Comparison of ENCODE assay signal across 30 mouse cellular contexts in the genomic region with DNA sequence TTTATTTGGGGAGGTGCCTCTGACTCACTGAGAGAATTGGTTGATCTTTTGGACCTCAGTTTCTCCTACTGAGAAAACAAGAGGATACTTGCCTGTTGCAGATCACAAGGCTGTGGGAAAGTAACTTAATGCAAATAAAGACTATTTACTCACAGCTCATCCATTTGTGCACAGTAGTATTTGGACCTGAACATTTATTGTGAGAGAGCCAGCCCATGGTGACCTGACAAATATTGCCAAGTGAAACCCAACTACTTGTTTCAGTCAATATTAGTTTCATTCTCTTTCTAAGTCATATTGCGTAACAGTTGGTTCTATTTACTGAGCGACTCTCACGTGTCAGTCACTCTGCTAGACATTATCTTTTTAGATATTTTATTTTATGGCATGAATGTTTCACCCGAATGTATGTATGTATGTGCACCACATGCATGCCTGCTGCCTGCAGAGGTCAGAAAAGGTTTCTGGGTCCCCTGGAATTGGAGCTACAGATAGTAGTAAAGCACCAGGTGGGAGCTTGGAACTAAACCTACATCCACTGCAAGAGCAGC.
DNase-seq lines count a peak whose midpoint lies in the region; ATAC-seq and TF ChIP-seq lines count a peak whose summit lies in the region.
"Had no signal": no experiment of that assay in that cellular context is flagged by ENCODE, and none has a peak within 500 bp of the region (broad histone marks: within the 10 kb centered on the region; RNA-seq: fewer than 3 reads in every experiment).

No protein-coding gene starts in this region.

- TF ChIP-seq RAD21 in CH12.LX (IDR thresholded peaks at IDR 0.05; ENCODE audit: low read depth, low read length), result no peak

- no peaks in the 10 kb centered on the region for H3K36me3 ChIP-seq in limb, embryonic 15.5 days
- H3K36me3 ChIP-seq in limb, embryonic 10.5 days, result no peaks in the 10 kb centered on the region
- H3K36me3 ChIP-seq in CH12.LX (replicated peaks in 1 of 2; ENCODE audit: control insufficient read depth in 1 of 2, insufficient read depth in 1 of 2, low read length in 1 of 2) (no peaks in the 10 kb centered on the region), myocyte (ENCODE audit: control insufficient read depth, insufficient read depth) (no peaks in the 10 kb centered on the region)
- no peaks in the 10 kb centered on the region for H3K36me3 ChIP-seq in intestine, embryonic 15.5 days
- H3K36me3 ChIP-seq: heart, embryonic 10.5 days; hindbrain, embryonic 12.5 days; kidney, embryonic 15.5 days; midbrain, embryonic 12.5 days; neural tube, embryonic 13.5 days had no signal

- no peak for TF ChIP-seq POLR2A in CH12.LX (IDR thresholded peaks at IDR 0.05; ENCODE audit: low read depth, low read length)
- no peak for TF ChIP-seq POLR2A in myocyte (IDR thresholded peaks at IDR 0.05; ENCODE audit: insufficient read length, low read depth)

- no peak overlapping the region for H3K9ac ChIP-seq in limb, embryonic 15.5 days
- no peak overlapping the region for H3K9ac ChIP-seq in CH12.LX (ENCODE audit: insufficient read depth, low read depth)
- no peak overlapping the region for H3K9ac ChIP-seq in intestine, embryonic 15.5 days
- H3K9ac ChIP-seq: forebrain, embryonic 13.5 days; hindbrain, embryonic 12.5 days; kidney, embryonic 15.5 days; liver, embryonic 14.5 days; midbrain, embryonic 12.5 days; neural tube, embryonic 13.5 days had no signal

- no peak overlapping the region for H3ac ChIP-seq in myocyte (ENCODE audit: control insufficient read depth, insufficient read length)

- H3K27me3 ChIP-seq in limb, embryonic 15.5 days, result no peaks in the 10 kb centered on the region
- H3K27me3 ChIP-seq in limb, embryonic 10.5 days (ENCODE audit: low read depth, poor library complexity, severe bottlenecking), result no peaks in the 10 kb centered on the region
- H3K27me3 ChIP-seq in CH12.LX (replicated peaks), result no peaks in the 10 kb centered on the region
- no peaks in the 10 kb centered on the region for H3K27me3 ChIP-seq in intestine, embryonic 15.5 days (replicated peaks)
- no peaks in the 10 kb centered on the region for H3K27me3 ChIP-seq in myocyte (ENCODE audit: control insufficient read depth, insufficient read depth, insufficient read length)
- H3K27me3 ChIP-seq: forebrain, embryonic 13.5 days; hindbrain, embryonic 12.5 days; kidney, embryonic 15.5 days; midbrain, embryonic 12.5 days; neural tube, embryonic 13.5 days had no signal

- TF ChIP-seq CTCF in CH12.LX (conservative IDR thresholded peaks at IDR 0.05 in 1 of 2, IDR thresholded peaks at IDR 0.05 in 1 of 2; ENCODE audit: low read depth in 2 of 2, low read length in 2 of 2), result no peak

- H3K27ac ChIP-seq in limb, embryonic 15.5 days, result 0 out of 2 replicates have a peak overlapping the region, but pooled peaks have one; percentile 11
- H3K27ac ChIP-seq in limb, embryonic 10.5 days, result no peak overlapping the region
- no peak overlapping the region for H3K27ac ChIP-seq in CH12.LX (ENCODE audit: insufficient read depth, low read depth)
- H3K27ac ChIP-seq in intestine, embryonic 15.5 days, result no peak overlapping the region
- H3K27ac ChIP-seq: forebrain, embryonic 13.5 days; heart, embryonic 10.5 days; hindbrain, embryonic 12.5 days; hindbrain, postnatal 0 days; kidney, embryonic 15.5 days; liver, embryonic 14.5 days; midbrain, embryonic 12.5 days; neural tube, embryonic 13.5 days had no signal

- 75% methylated on average over 4 of the region's 4 CpGs for WGBS in limb, embryonic 15.5 days
- WGBS in limb, embryonic 10.5 days, result 92% methylated on average over 4 of the region's 4 CpGs
- 68% methylated on average over 4 of the region's 4 CpGs for WGBS in intestine, embryonic 15.5 days

- dilution Hi-C loops in CH12.LX (cut with MboI; ENCODE audit: extremely low pct_ligation_motif_present, extremely low pct_unique_long_range_greater_than_20kb, low sequenced_read_pairs), result no loop called here

- in situ Hi-C loops in CH12.LX (cut with MboI; ENCODE audit: low pct_ligation_motif_present, low pct_unique_long_range_greater_than_20kb, low sequenced_read_pairs), result no loop called here

- no peak overlapping the region for H3K4me2 ChIP-seq in limb, embryonic 15.5 days
- peak overlapping the region; percentile 25 for H3K4me2 ChIP-seq in CH12.LX (ENCODE audit: insufficient read depth, low read depth, poor library complexity, severe bottlenecking)
- no peak overlapping the region for H3K4me2 ChIP-seq in intestine, embryonic 15.5 days (replicated peaks)
- H3K4me2 ChIP-seq in myocyte (ENCODE audit: low read depth), result no peak overlapping the region
- H3K4me2 ChIP-seq: forebrain, embryonic 13.5 days; hindbrain, embryonic 12.5 days; kidney, embryonic 15.5 days; midbrain, embryonic 12.5 days; neural tube, embryonic 13.5 days had no signal

- no peaks in the 10 kb centered on the region for H3K4me1 ChIP-seq in limb, embryonic 15.5 days
- no peaks in the 10 kb centered on the region for H3K4me1 ChIP-seq in limb, embryonic 10.5 days
- peaks cover 0 to 9% of the 10 kb centered on the region in 2 experiments; a peak in 2 of 4 replicates for H3K4me1 ChIP-seq in CH12.LX (ENCODE audit: control insufficient read depth in 1 of 2, insufficient read depth in 2 of 2)
- H3K4me1 ChIP-seq in intestine, embryonic 15.5 days (replicated peaks), result no peaks in the 10 kb centered on the region; the same call in 1 of the 2 replicates
- H3K4me1 ChIP-seq: forebrain, embryonic 13.5 days; heart, embryonic 10.5 days; hindbrain, embryonic 12.5 days; kidney, embryonic 15.5 days; midbrain, embryonic 12.5 days; neural tube, embryonic 13.5 days had no signal

- no peaks in the 10 kb centered on the region for H3K9me3 ChIP-seq in limb, embryonic 15.5 days
- H3K9me3 ChIP-seq in limb, embryonic 10.5 days (replicated peaks), result no peaks in the 10 kb centered on the region
- H3K9me3 ChIP-seq in CH12.LX (replicated peaks; ENCODE audit: low read length), result no peaks in the 10 kb centered on the region
- H3K9me3 ChIP-seq in intestine, embryonic 15.5 days, result no peaks in the 10 kb centered on the region
- H3K9me3 ChIP-seq: forebrain, embryonic 13.5 days; heart, embryonic 10.5 days; hindbrain, embryonic 12.5 days; kidney, embryonic 15.5 days; megakaryocyte, embryonic 14.5 days; midbrain, embryonic 12.5 days; neural tube, embryonic 13.5 days had no signal

- H3K4me3 ChIP-seq in limb, embryonic 15.5 days, result no peak overlapping the region
- H3K4me3 ChIP-seq in limb, embryonic 10.5 days, result no peak overlapping the region
- H3K4me3 ChIP-seq in CH12.LX (replicated peaks in 1 of 3; ENCODE audit: low read depth in 2 of 3, low read length in 2 of 3, poor library complexity in 1 of 3), result no peak overlapping the region
- H3K4me3 ChIP-seq in intestine, embryonic 15.5 days (replicated peaks), result no peak overlapping the region
- H3K4me3 ChIP-seq in myocyte, result no peak overlapping the region
- H3K4me3 ChIP-seq: forebrain, embryonic 13.5 days; heart, embryonic 10.5 days; hindbrain, embryonic 12.5 days; kidney, embryonic 15.5 days; megakaryocyte, embryonic 14.5 days; midbrain, embryonic 12.5 days; neural tube, embryonic 13.5 days had no signal

- no peak for DNase-seq in limb, embryonic 10.5 days (ENCODE audit: low spot score)
- no peak for DNase-seq in CH12.LX (ENCODE audit: extremely low read depth)
- DNase-seq in gastrocnemius, adult 18-20 months (ENCODE audit: low spot score), result no peak
- no peak for DNase-seq in urinary bladder, postnatal 25 days (ENCODE audit: low spot score)
- DNase-seq: adrenal gland, adult 2 months; cerebellum, adult 11 months; cerebellum, adult 9-11 months; gastrocnemius, postnatal 14 days; heart, postnatal 36 days; kidney, adult 18-20 months; kidney, postnatal 25 days; layer of hippocampus, postnatal 36 days; lung, postnatal 4 days; thymus, adult 18-20 months; thymus, postnatal 25 days had no signal

- H3K79me2 ChIP-seq in CH12.LX (replicated peaks; ENCODE audit: control insufficient read depth, extremely low read depth, insufficient read depth, poor library complexity, severe bottlenecking), result no peaks in the 10 kb centered on the region
- H3K79me2 ChIP-seq in myocyte (ENCODE audit: control insufficient read depth, insufficient read depth), result no peaks in the 10 kb centered on the region

- no peak for ATAC-seq in limb, embryonic 15.5 days (ENCODE audit: insufficient number of reproducible peaks, low FRiP score, low TSS enrichment, low read depth)
- peak; percentile 62 for ATAC-seq in intestine, embryonic 15.5 days
- ATAC-seq in inflammation-experienced regulatory T-cells, adult 6 months, result no peak
- ATAC-seq: activated CD4-positive, CD25-positive, alpha-beta regulatory T cell, adult 4 months; forebrain, embryonic 13.5 days; hindbrain, postnatal 0 days; lung, postnatal 0 days had no signal

- TF ChIP-seq EP300 in CH12.LX (IDR thresholded peaks at IDR 0.05; ENCODE audit: low read length), result no peak

TF ChIP-seq in CH12.LX, 34 proteins besides CTCF, POLR2A, EP300 and RAD21:
- TF ChIP-seq E2F4 (IDR thresholded peaks at IDR 0.05; ENCODE audit: insufficient replicate concordance, low read depth, low read length) (no peak), BHLHE40 (IDR thresholded peaks at IDR 0.05; ENCODE audit: low read depth, low read length) (peak; percentile 82)

TF ChIP-seq in myocyte, 11 proteins besides CTCF, POLR2A, EP300 and RAD21:
- 0 out of 2 replicates have a peak, but pooled peaks have one; percentile 22 for TF ChIP-seq CEBPB (IDR thresholded peaks at IDR 0.05; ENCODE audit: insufficient read depth, poor library complexity, severe bottlenecking)
- TF ChIP-seq REST (IDR thresholded peaks at IDR 0.05; ENCODE audit: insufficient read depth, insufficient read length), result no peak
- no peak for TF ChIP-seq MYOD1 (IDR thresholded peaks at IDR 0.05; ENCODE audit: control insufficient read depth in 1 of 3, insufficient read length in 2 of 3, low read depth in 2 of 3)
- TF ChIP-seq POLR2AphosphoS2 (IDR thresholded peaks at IDR 0.05; ENCODE audit: insufficient read length, low read depth), result no peak
- TF ChIP-seq SRF (IDR thresholded peaks at IDR 0.05; ENCODE audit: control insufficient read depth, insufficient read length, low read depth), result no peak
